Mouse (Mus musculus): ENCODE data around the gene Atp6v0a2. TPM values are rescaled to one million over a fixed set of nuclear protein-coding genes. Genes with fewer than 3 reads are reported as not detected.
A peak's percentile ranks its signal among the peaks of the same experiment; 100 is the strongest.

The Atp6v0a2 gene
- polyA plus RNA-seq, 1 experiment from 2014 or later, result 41.9 TPM

DNA sequence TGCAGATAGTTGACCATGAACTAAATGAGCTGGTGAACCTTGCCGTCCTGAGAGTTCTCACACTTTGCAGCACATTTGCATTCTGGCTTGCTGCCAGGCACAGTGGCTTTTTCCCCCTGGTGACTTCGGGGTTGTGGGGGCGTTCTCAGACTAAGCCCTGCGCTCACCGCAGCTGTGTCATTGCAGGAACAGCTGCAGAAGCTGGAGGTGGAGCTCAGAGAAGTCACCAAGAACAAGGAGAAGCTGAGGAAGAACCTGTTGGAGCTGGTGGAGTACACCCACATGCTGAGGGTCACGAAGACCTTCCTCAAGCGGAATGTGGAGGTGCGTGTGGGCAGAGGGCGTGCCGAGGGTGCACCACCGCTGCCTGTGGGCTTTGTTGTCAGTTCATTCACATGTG is 8.9 kb downstream of the Atp6v0a2 start:
- no peaks in the 10 kb centered on the region for H3K27me3 ChIP-seq
- H3K36me3 ChIP-seq, result peaks cover 83% of the 10 kb centered on the region
- H3K9me3 ChIP-seq (replicated peaks), result no peaks in the 10 kb centered on the region
- H3K4me1 ChIP-seq, result no peaks in the 10 kb centered on the region
- H3K4me3 ChIP-seq (replicated peaks), result no peak overlapping the region
- H3K4me2 ChIP-seq (replicated peaks), result no peak overlapping the region
- peak overlapping the region; percentile 39 for H3K27ac ChIP-seq (replicated peaks)
- H3K9ac ChIP-seq, result no peak overlapping the region
- ATAC-seq (ENCODE audit: insufficient number of reproducible peaks, low FRiP score, low TSS enrichment, low read depth), result no peak; the same call in 1 of the 2 replicates
- 83% methylated on average over 11 of the region's 11 CpGs for WGBS

DNA sequence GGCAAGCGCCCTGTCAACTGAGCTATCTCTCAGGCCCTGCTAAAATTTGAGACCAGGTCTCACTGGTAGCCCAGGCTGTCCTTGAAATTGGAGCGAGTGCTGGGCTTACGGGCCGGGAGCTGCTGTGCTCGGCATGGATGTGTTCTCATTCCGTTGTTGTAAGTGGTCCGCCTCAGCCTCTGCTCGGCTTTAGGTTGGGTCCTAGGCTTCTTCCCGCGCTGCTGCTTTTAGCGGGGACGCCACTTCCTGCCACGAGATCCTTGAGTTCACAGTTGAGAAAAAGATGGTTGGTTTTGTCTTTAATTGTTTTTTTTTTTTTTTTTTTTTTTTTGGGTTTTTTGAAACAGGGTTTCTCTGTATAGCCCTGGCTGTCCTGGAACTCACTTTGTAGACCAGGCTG is 9.5 kb downstream of the Atp6v0a2 start:
- Histone ChIP-seq H3K9me3 (replicated peaks) (no peaks in the 10 kb centered on the region), H3K9ac (no peak overlapping the region), H3K27ac (replicated peaks) (peak overlapping the region; percentile 39; the same call in 1 of the 2 replicates), H3K4me2 (replicated peaks) (no peak overlapping the region), H3K36me3 (peaks cover 88% of the 10 kb centered on the region), H3K4me3 (replicated peaks) (no peak overlapping the region), H3K27me3 (no peaks in the 10 kb centered on the region), H3K4me1 (no peaks in the 10 kb centered on the region)
- WGBS, result 96% methylated on average over 13 of the region's 13 CpGs
- no peak for ATAC-seq (ENCODE audit: insufficient number of reproducible peaks, low FRiP score, low TSS enrichment, low read depth)

DNA sequence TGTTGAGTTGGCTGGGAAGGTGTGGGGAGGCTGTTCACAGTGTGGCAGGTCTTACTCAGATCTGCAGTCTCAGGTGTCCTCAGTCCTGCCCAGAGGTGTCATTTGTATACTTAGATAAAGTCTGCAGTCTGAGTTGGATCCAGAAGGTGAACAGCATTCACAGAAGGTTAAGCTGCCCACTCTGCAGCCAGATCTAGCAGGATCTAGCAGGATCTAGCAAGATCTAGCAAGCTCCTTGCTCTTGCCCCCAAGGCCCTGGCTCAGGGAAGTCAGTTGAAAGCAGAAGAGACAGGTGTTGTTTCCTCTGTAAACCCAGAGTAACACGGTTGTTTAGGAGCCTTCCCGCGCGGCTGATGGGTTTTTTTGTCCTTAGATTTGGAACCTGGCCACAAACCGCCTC is 85.4 kb downstream of the Atp6v0a2 start:
- no peak overlapping the region for H3K4me3 ChIP-seq (replicated peaks)
- H3K9me3 ChIP-seq (replicated peaks), result no peaks in the 10 kb centered on the region
- H3K9ac ChIP-seq, result no peak overlapping the region
- 77% methylated on average over 5 of the region's 5 CpGs for WGBS
- no peak overlapping the region for H3K27ac ChIP-seq (replicated peaks)
- no peaks in the 10 kb centered on the region for H3K4me1 ChIP-seq
- no peak overlapping the region for H3K4me2 ChIP-seq (replicated peaks)
- H3K27me3 ChIP-seq, result no peaks in the 10 kb centered on the region
- peaks cover 67% of the 10 kb centered on the region for H3K36me3 ChIP-seq
- ATAC-seq (ENCODE audit: insufficient number of reproducible peaks, low FRiP score, low TSS enrichment, low read depth), result no peak

DNA sequence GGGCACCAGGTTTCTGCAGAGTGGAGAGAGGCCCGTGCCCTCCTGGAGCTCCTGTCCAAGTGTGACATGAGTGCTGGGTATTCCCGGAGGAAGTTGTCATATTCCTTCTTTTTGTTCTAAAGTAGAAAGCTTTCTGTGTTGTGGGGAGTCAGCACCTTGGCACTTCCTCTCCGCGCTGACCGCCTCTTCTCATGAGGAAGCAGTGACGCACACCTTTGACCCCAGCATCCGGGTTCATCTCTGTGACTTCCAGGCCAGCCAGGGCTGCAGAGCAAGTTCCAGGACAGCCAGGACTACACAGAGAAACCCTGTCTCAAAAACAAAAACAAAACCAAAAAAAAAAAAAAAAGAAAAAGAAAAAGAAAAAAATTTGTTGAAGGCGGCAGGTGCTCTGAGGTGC is 86.8 kb downstream of the Atp6v0a2 start:
- H3K9me3 ChIP-seq (replicated peaks), result no peaks in the 10 kb centered on the region
- H3K9ac ChIP-seq, result no peak overlapping the region
- no peak overlapping the region for H3K4me2 ChIP-seq (replicated peaks)
- H3K27ac ChIP-seq (replicated peaks), result no peak overlapping the region
- WGBS, result 88% methylated on average over 8 of the region's 8 CpGs
- ATAC-seq (ENCODE audit: insufficient number of reproducible peaks, low FRiP score, low TSS enrichment, low read depth), result no peak
- H3K4me1 ChIP-seq, result no peaks in the 10 kb centered on the region
- H3K4me3 ChIP-seq (replicated peaks), result no peak overlapping the region
- H3K36me3 ChIP-seq, result peaks cover 81% of the 10 kb centered on the region
- H3K27me3 ChIP-seq, result no peaks in the 10 kb centered on the region

DNA sequence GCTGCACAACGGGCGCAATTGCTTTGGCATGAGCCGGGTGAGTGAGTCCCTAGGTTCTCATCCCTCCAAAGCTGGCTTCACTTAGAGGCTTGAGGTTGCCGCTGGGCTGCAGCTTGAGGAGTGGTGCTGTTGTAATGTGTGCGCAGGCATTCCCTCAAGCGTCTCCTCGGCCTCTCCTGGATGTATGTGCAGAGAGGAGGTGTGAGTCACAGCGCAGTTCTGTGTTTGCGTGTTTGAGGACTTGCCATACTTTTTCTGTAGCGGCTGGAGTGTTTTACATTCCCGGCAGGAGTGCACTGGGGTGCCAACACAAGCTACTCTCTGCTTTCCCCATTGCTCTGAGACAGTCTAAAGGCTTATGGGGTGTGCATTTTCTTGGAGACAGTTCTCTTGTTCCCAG is 89.6 kb downstream of the Atp6v0a2 start:
- WGBS, result 96% methylated on average over 11 of the region's 11 CpGs
- Histone ChIP-seq H3K36me3 (peaks cover 81% of the 10 kb centered on the region), H3K27ac (replicated peaks) (no peak overlapping the region), H3K27me3 (no peaks in the 10 kb centered on the region), H3K4me1 (no peaks in the 10 kb centered on the region), H3K9ac (no peak overlapping the region), H3K4me3 (replicated peaks) (no peak overlapping the region), H3K4me2 (replicated peaks) (no peak overlapping the region), H3K9me3 (replicated peaks) (no peaks in the 10 kb centered on the region)
- no peak for ATAC-seq (ENCODE audit: insufficient number of reproducible peaks, low FRiP score, low TSS enrichment, low read depth)

DNA sequence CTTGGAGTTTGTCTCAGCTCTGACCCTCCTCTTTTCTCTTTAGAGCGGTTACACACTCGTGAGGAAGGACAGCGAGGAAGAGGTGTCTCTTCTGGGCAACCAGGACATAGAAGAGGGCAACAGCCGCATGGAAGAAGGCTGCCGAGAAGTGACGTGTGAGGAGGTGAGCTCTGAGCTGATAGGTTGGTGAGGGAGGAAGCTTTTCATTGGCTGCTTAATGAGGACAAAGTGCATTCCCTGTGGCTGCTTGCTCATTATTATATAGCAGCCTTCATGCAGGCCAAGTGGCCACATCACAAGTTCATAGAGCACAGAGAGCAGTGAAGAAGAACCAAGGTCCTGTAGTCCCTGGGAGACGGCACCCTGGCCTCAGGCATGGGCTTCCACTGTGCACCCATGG is 90.0 kb downstream of the Atp6v0a2 start:
- H3K36me3 ChIP-seq, result peaks cover 81% of the 10 kb centered on the region
- ATAC-seq (ENCODE audit: insufficient number of reproducible peaks, low FRiP score, low TSS enrichment, low read depth), result no peak
- H3K9ac ChIP-seq, result no peak overlapping the region
- no peaks in the 10 kb centered on the region for H3K9me3 ChIP-seq (replicated peaks)
- no peak overlapping the region for H3K27ac ChIP-seq (replicated peaks)
- H3K4me2 ChIP-seq (replicated peaks), result no peak overlapping the region
- WGBS, result 87% methylated on average over 7 of the region's 7 CpGs
- no peaks in the 10 kb centered on the region for H3K27me3 ChIP-seq
- H3K4me1 ChIP-seq, result no peaks in the 10 kb centered on the region
- H3K4me3 ChIP-seq (replicated peaks), result no peak overlapping the region

DNA sequence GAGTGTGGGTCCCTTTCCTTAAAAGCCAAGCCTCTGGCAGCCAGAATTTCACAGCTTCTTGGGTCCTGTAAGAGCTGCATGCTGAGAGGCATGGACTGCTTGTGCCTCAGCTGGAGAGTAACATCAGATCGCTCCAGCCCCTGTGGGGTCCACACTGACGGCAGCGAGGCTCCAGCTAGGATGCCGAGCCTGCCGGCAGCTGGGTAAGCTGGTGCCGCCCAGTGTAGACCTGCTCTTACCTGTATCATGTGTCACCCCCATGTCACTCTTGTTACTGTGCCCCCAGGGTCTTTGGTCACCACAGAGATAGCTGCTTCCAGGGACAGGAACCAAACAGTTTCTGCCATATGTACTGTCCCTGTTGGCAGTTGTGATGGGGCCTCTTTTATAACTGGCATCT is 94.7 kb downstream of the Atp6v0a2 start:
- 89% methylated on average over 6 of the region's 6 CpGs for WGBS

DNA sequence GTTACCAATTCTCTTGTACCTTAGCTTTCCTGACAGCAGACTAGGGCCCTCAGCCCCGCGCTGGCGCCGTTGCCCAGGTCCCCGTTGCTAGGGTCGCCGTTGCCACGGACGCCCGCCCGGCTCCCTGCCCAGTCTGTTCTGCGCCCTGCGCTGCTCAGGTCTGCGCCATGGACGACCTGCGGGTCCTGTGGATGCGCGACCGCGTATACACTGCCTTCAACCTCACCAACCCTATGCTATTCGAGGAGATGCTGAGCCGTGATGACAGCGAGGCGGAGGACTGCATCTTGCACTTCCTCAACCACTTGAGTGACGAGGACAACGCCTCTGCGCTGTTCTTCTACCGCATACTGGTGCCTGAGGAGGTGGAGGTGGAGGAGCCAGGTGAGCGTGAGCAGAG is 96.6 kb downstream of the Atp6v0a2 start, which contains the start of gene Dnah10:
TSS of gene Dnah10 (plus strand) at position 89 of the 400 bp plus-strand sequence.
- Histone ChIP-seq H3K4me3 (replicated peaks) (no peak within 1 kb of the TSS), H3K4me2 (replicated peaks) (no peak within 1 kb of the TSS), H3K9ac (no peak within 1 kb of the TSS), H3K9me3 (replicated peaks) (no peaks in the 10 kb centered on the region), H3K27ac (replicated peaks) (no peak within 1 kb of the TSS), H3K27me3 (no peaks in the 10 kb centered on the region), H3K36me3 (peaks cover 36% of the 10 kb centered on the region), H3K4me1 (peaks cover 8% of the 10 kb centered on the region)
- WGBS, result 13% methylated on average over 29 of the region's 29 CpGs
- ATAC-seq (ENCODE audit: insufficient number of reproducible peaks, low FRiP score, low TSS enrichment, low read depth), result peak; percentile 34; the same call in 1 of the 2 replicates

More for the DNA sequence above, 94.7 kb downstream of the Atp6v0a2 start:
- no peak overlapping the region for H3K9ac ChIP-seq
- no peaks in the 10 kb centered on the region for H3K9me3 ChIP-seq (replicated peaks)
- no peak overlapping the region for H3K4me2 ChIP-seq (replicated peaks)
- H3K27ac ChIP-seq (replicated peaks), result no peak overlapping the region
- no peak overlapping the region for H3K4me3 ChIP-seq (replicated peaks)
- no peak for ATAC-seq (ENCODE audit: insufficient number of reproducible peaks, low FRiP score, low TSS enrichment, low read depth)
- peaks cover 8% of the 10 kb centered on the region for H3K4me1 ChIP-seq
- H3K36me3 ChIP-seq, result peaks cover 54% of the 10 kb centered on the region
- no peaks in the 10 kb centered on the region for H3K27me3 ChIP-seq

DNA sequence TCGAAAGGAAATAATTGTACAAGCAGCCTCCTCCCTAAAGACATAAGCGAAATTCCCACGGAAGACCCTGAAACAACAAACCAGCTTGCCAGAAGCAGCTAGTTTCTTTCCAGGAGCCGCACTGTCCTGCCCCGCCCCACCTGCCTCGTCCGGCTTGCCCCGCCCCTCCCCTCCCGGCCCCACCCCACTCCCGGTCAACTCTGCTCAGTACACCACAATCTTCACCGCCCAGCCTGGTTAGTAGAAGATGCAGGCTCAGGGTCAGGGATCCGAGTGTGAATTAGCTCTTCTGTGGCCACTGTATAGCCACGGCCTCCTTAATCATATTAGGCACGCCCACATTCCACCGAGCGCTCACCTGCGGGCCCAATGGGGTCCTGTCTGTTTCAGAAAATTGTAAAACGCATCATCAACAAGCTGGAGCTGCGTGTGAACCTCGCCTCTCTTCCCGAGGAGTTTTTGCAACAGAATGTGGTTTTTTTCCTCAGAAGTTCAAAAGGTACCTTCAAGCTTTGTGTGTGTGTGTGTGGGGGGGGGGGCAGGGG is 101.4 kb downstream of the Atp6v0a2 start:
- no peak for ATAC-seq (ENCODE audit: insufficient number of reproducible peaks, low FRiP score, low TSS enrichment, low read depth)
- no peaks in the 10 kb centered on the region for H3K9me3 ChIP-seq (replicated peaks)
- no peaks in the 10 kb centered on the region for H3K27me3 ChIP-seq
- peak overlapping the region; percentile 32 for H3K4me3 ChIP-seq (replicated peaks)
- peaks cover 5% of the 10 kb centered on the region; the same call in 1 of the 2 replicates for H3K4me1 ChIP-seq
- peak overlapping the region; percentile 53 for H3K4me2 ChIP-seq (replicated peaks)
- H3K36me3 ChIP-seq, result no peaks in the 10 kb centered on the region
- WGBS, result 8% methylated on average over 20 of the region's 21 CpGs
- H3K9ac ChIP-seq, result no peak overlapping the region
- H3K27ac ChIP-seq (replicated peaks), result no peak overlapping the region

DNA sequence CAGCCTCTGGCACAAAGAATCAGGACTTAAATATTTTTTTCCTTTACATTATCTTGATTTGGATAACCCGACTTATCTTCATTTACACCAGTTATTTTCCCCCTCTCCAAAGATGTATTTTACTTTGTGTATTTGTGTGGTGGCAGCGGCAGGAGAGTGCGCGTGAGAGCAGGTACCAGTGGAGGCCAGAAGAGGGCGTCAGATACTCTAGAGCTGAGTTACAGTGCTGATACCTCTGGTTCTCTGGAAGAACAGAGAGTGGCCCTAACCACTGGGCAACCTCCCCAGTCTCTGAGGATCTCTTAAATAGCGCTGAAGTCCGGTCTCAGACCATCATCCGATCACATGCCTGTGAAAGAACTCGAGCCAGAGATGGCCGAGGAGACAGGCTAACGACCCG is 105.6 kb downstream of the Atp6v0a2 start:
- Histone ChIP-seq H3K27ac (replicated peaks) (no peak overlapping the region), H3K4me2 (replicated peaks) (no peak overlapping the region), H3K9ac (no peak overlapping the region), H3K4me1 (no peaks in the 10 kb centered on the region), H3K27me3 (no peaks in the 10 kb centered on the region), H3K4me3 (replicated peaks) (no peak overlapping the region), H3K9me3 (replicated peaks) (no peaks in the 10 kb centered on the region), H3K36me3 (no peaks in the 10 kb centered on the region)
- ATAC-seq (ENCODE audit: insufficient number of reproducible peaks, low FRiP score, low TSS enrichment, low read depth), result no peak
- 88% methylated on average over 12 of the region's 12 CpGs for WGBS

DNA sequence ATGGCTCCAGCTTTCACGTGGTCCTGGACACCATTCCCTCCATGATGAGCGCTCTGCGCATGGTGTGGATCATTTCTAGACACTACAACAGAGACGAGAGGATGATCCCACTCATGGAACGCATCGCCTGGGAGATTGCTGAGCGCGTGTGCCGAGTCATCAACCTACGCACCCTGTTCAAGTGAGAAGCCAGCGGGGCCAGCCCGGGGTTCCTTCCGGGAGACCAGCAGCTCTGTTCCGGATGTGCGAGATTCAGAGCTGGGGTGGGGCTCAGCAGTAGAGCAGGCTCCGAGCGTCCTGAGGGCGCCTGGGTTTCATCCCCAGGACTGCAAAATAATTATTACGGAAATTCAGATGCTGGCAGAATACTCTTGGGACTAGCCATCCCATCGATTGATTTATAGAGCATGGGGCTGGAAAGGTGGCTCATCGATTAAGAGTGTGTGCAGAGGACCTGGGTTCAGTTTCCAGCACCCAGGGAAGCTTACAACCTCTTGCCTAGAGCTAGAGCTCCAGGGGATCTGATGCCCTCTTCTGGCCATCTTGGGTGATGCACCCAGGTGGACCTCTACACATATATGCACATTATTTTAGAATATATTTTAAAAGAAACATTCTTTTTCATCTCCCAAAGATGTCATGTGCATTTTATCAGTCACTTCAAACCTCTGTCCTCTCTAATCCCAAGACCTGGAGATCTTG is 113.7 kb downstream of the Atp6v0a2 start:
- Histone ChIP-seq H3K4me2 (replicated peaks) (no peak overlapping the region), H3K27me3 (no peaks in the 10 kb centered on the region), H3K4me1 (no peaks in the 10 kb centered on the region), H3K9ac (no peak overlapping the region), H3K36me3 (no peaks in the 10 kb centered on the region), H3K27ac (replicated peaks) (no peak overlapping the region), H3K4me3 (replicated peaks) (no peak overlapping the region), H3K9me3 (replicated peaks) (0 out of 2 replicates have a peak, but pooled peaks cover 5% of the 10 kb centered on the region)
- WGBS, result 96% methylated on average over 21 of the region's 21 CpGs
- no peak for ATAC-seq (ENCODE audit: insufficient number of reproducible peaks, low FRiP score, low TSS enrichment, low read depth)

DNA sequence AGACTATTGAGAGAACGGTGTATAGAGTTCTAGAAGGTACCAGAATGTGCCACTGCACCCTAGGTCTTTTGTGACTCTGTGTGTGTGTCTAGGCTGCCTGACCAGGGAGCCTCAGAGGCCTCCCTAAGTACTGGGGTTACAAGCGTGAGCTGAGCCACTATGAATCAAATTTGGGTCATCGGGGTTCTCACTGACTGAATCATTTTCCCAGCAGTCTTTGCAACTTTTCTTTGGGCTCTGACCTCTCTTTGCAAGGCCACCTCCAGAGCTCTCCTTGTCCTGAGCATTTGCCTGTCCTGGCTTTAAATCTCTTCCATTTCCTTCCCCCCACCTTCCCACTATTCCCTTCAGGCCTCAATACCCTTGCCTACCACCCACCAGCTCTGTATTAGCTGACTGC is 115.5 kb downstream of the Atp6v0a2 start:
- H3K4me3 ChIP-seq (replicated peaks), result no peak overlapping the region
- no peak for ATAC-seq (ENCODE audit: insufficient number of reproducible peaks, low FRiP score, low TSS enrichment, low read depth)

More for the DNA sequence above, 115.5 kb downstream of the Atp6v0a2 start:
- Histone ChIP-seq H3K4me1 (no peaks in the 10 kb centered on the region), H3K27ac (replicated peaks) (no peak overlapping the region), H3K27me3 (no peaks in the 10 kb centered on the region), H3K9ac (no peak overlapping the region), H3K9me3 (replicated peaks) (0 out of 2 replicates have a peak, but pooled peaks cover 5% of the 10 kb centered on the region), H3K36me3 (no peaks in the 10 kb centered on the region), H3K4me2 (replicated peaks) (no peak overlapping the region)
- WGBS, result 91% methylated on average over 3 of the region's 3 CpGs

All from embryonic facial prominence, embryonic 15.5 days (tissue).